ENCODE assay signal across 19 mouse cellular contexts in the genomic region with DNA sequence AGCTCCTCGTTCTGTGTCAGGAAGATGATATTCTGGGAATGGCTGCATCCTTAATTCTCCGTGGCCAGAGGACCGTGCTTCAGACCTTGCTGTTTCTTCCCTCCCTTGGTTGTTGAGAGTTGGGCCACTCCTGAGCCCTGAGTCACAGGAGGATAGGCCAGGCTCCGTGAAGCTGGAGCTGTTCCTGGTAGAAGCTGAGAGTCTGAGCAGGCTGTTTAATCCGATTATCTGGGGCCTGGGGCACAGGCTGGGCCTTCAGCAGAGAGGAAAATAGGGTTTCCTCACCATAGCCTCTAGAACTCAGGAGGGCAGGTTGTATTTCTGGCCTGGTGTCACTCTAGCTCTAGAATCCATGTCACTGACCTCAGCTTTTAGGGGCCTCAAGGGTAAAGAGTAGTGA. TPM values are rescaled to one million over a fixed set of nuclear protein-coding genes. Genes with fewer than 3 reads are reported as not detected.
A peak's percentile ranks its signal among the peaks of the same experiment; 100 is the strongest.
DNase-seq lines count a peak whose midpoint lies in the region; ATAC-seq and TF ChIP-seq lines count a peak whose summit lies in the region.
"Had no signal": no experiment of that assay in that cellular context is flagged by ENCODE, and none has a peak within 500 bp of the region (broad histone marks: within the 10 kb centered on the region; RNA-seq: fewer than 3 reads in every experiment).

No protein-coding gene starts in this region.

- no peak for TF ChIP-seq EP300 in stomach, postnatal 0 days (optimal IDR thresholded peaks at IDR 0.05)

- no peaks in the 10 kb centered on the region for H3K27me3 ChIP-seq in heart, embryonic 13.5 days (replicated peaks)
- no peaks in the 10 kb centered on the region for H3K27me3 ChIP-seq in midbrain, embryonic 11.5 days (ENCODE audit: control insufficient read depth, insufficient read depth, low read length)
- H3K27me3 ChIP-seq in midbrain, embryonic 10.5 days (ENCODE audit: low read depth, poor library complexity, severe bottlenecking): no peaks in the 10 kb centered on the region
- no peaks in the 10 kb centered on the region for H3K27me3 ChIP-seq in embryonic facial prominence, embryonic 14.5 days (replicated peaks; ENCODE audit: control insufficient read depth, insufficient read depth, low read length)
- H3K27me3 ChIP-seq in stomach, postnatal 0 days (ENCODE audit: control insufficient read depth, insufficient read depth, low read length): no peaks in the 10 kb centered on the region
- H3K27me3 ChIP-seq: forebrain, embryonic 12.5 days; liver, embryonic 13.5 days; megakaryocyte, embryonic 14.5 days had no signal

- H3K4me1 ChIP-seq in heart, embryonic 13.5 days: peaks cover 27% of the 10 kb centered on the region
- H3K4me1 ChIP-seq in midbrain, embryonic 11.5 days (ENCODE audit: control insufficient read depth, insufficient read depth, low read length): 0 out of 2 replicates have a peak, but pooled peaks cover 4% of the 10 kb centered on the region
- peaks cover 39% of the 10 kb centered on the region for H3K4me1 ChIP-seq in midbrain, embryonic 10.5 days
- no peaks in the 10 kb centered on the region for H3K4me1 ChIP-seq in embryonic facial prominence, embryonic 14.5 days (ENCODE audit: control insufficient read depth, insufficient read depth, low read length)
- H3K4me1 ChIP-seq in stomach, postnatal 0 days (replicated peaks; ENCODE audit: control insufficient read depth, insufficient read depth): no peaks in the 10 kb centered on the region

- ATAC-seq in heart, embryonic 13.5 days (ENCODE audit: extremely low read depth, insufficient number of reproducible peaks, low FRiP score, low TSS enrichment): no peak
- ATAC-seq in midbrain, embryonic 11.5 days (ENCODE audit: low FRiP score): no peak
- no peak; the same call in 1 of the 2 replicates for ATAC-seq in embryonic facial prominence, embryonic 14.5 days (ENCODE audit: low read depth)
- ATAC-seq in stomach, postnatal 0 days (ENCODE audit: low FRiP score, low TSS enrichment): no peak
- ATAC-seq: lung, postnatal 0 days had no signal

- no peak for DNase-seq in heart, adult 18-20 months
- no peak for DNase-seq in midbrain, embryonic 11.5 days (ENCODE audit: low spot score, missing footprints)
- no peak for DNase-seq in midbrain, embryonic 10.5 days (ENCODE audit: low spot score)
- no peak for DNase-seq in embryonic facial prominence, embryonic 14.5 days (ENCODE audit: low spot score)
- DNase-seq in stomach, postnatal 0 days (ENCODE audit: low spot score): no peak
- DNase-seq in adipocyte (ENCODE audit: low spot score): no peak
- DNase-seq: cerebellum, postnatal 14 days; kidney, postnatal 10 days; layer of hippocampus, adult 9-11 months; liver, embryonic 13.5 days had no signal

- no peak overlapping the region for H3K4me2 ChIP-seq in heart, embryonic 13.5 days
- no peak overlapping the region for H3K4me2 ChIP-seq in midbrain, embryonic 11.5 days
- H3K4me2 ChIP-seq in embryonic facial prominence, embryonic 14.5 days (ENCODE audit: low read depth, low read length): no peak overlapping the region
- H3K4me2 ChIP-seq in stomach, postnatal 0 days (replicated peaks; ENCODE audit: low read depth): no peak overlapping the region
- H3K4me2 ChIP-seq: forebrain, embryonic 12.5 days; liver, embryonic 13.5 days had no signal

- H3K9ac ChIP-seq in heart, embryonic 13.5 days: 0 out of 2 replicates have a peak overlapping the region, but pooled peaks have one; percentile 5
- no peak overlapping the region for H3K9ac ChIP-seq in midbrain, embryonic 11.5 days (ENCODE audit: low read length)
- H3K9ac ChIP-seq in embryonic facial prominence, embryonic 14.5 days (ENCODE audit: low read depth, low read length): peak overlapping the region; percentile 30; the same call in 1 of the 2 replicates
- H3K9ac ChIP-seq in stomach, postnatal 0 days (ENCODE audit: low read length): no peak overlapping the region
- H3K9ac ChIP-seq: forebrain, embryonic 12.5 days; liver, embryonic 13.5 days had no signal

- 61% methylated on average over 5 of the region's 5 CpGs for WGBS in heart, embryonic 13.5 days
- 60% methylated on average over 5 of the region's 5 CpGs for WGBS in midbrain, embryonic 11.5 days
- 69% methylated on average over 5 of the region's 5 CpGs for WGBS in midbrain, embryonic 10.5 days
- WGBS in embryonic facial prominence, embryonic 14.5 days: 60% methylated on average over 5 of the region's 5 CpGs
- WGBS in stomach, postnatal 0 days: 58% methylated on average over 5 of the region's 5 CpGs

- H3K36me3 ChIP-seq in heart, embryonic 13.5 days: peaks cover 89% of the 10 kb centered on the region
- H3K36me3 ChIP-seq in midbrain, embryonic 11.5 days (ENCODE audit: control insufficient read depth, insufficient read depth, low read length): peaks cover 43% of the 10 kb centered on the region
- H3K36me3 ChIP-seq in midbrain, embryonic 10.5 days: peaks cover 97% of the 10 kb centered on the region
- H3K36me3 ChIP-seq in embryonic facial prominence, embryonic 14.5 days (ENCODE audit: control insufficient read depth, insufficient read depth, low read length): peaks cover 80% of the 10 kb centered on the region
- H3K36me3 ChIP-seq in stomach, postnatal 0 days (ENCODE audit: control insufficient read depth, insufficient read depth, low read length): peaks cover 45% of the 10 kb centered on the region

- no peaks in the 10 kb centered on the region for H3K9me3 ChIP-seq in heart, embryonic 13.5 days
- no peaks in the 10 kb centered on the region for H3K9me3 ChIP-seq in midbrain, embryonic 11.5 days (ENCODE audit: control insufficient read depth, low read length)
- no peaks in the 10 kb centered on the region for H3K9me3 ChIP-seq in midbrain, embryonic 10.5 days (replicated peaks)
- H3K9me3 ChIP-seq in embryonic facial prominence, embryonic 14.5 days (ENCODE audit: control insufficient read depth, low read length): no peaks in the 10 kb centered on the region
- no peaks in the 10 kb centered on the region for H3K9me3 ChIP-seq in stomach, postnatal 0 days (ENCODE audit: control insufficient read depth, low read length)
- H3K9me3 ChIP-seq: forebrain, embryonic 12.5 days; liver, embryonic 13.5 days; megakaryocyte, embryonic 14.5 days had no signal

- no peak overlapping the region for H3K4me3 ChIP-seq in heart, embryonic 13.5 days
- H3K4me3 ChIP-seq in midbrain, embryonic 11.5 days (ENCODE audit: low read depth, low read length): no peak overlapping the region
- H3K4me3 ChIP-seq in midbrain, embryonic 10.5 days: no peak overlapping the region; the same call in 1 of the 2 replicates
- no peak overlapping the region for H3K4me3 ChIP-seq in embryonic facial prominence, embryonic 14.5 days (ENCODE audit: low read depth, low read length)
- H3K4me3 ChIP-seq in stomach, postnatal 0 days (ENCODE audit: low read depth, low read length): no peak overlapping the region
- H3K4me3 ChIP-seq: forebrain, embryonic 12.5 days; liver, embryonic 13.5 days; megakaryocyte, embryonic 14.5 days had no signal

- no peak for TF ChIP-seq CTCF in stomach, postnatal 0 days (IDR thresholded peaks at IDR 0.05; ENCODE audit: low read depth)

- H3K27ac ChIP-seq in heart, embryonic 13.5 days (replicated peaks): no peak overlapping the region
- H3K27ac ChIP-seq in midbrain, embryonic 11.5 days (ENCODE audit: low read depth, low read length): 0 out of 2 replicates have a peak overlapping the region, but pooled peaks have one; percentile 2
- H3K27ac ChIP-seq in midbrain, embryonic 10.5 days (replicated peaks): no peak overlapping the region
- no peak overlapping the region for H3K27ac ChIP-seq in embryonic facial prominence, embryonic 14.5 days (replicated peaks; ENCODE audit: low read depth, low read length)
- H3K27ac ChIP-seq in stomach, postnatal 0 days (replicated peaks): 0 out of 2 replicates have a peak overlapping the region, but pooled peaks have one; percentile 13
- H3K27ac ChIP-seq: forebrain, embryonic 12.5 days; liver, embryonic 13.5 days had no signal

RNA-seq across cellular contexts. Expression of a gene that starts 1.7 kb away (rescaled TPM):
- not detected in 2 replicates for polyA plus RNA-seq in heart, embryonic 13.5 days (2015; fragmentation: Nextera tagmentation; extraction: Ambion mirVana)
- total RNA-seq in heart, adult 18-20 months (2021): not detected
- 0.16 TPM in 1 of 2 replicates, not detected in the other for polyA plus RNA-seq in midbrain, embryonic 11.5 days (2014; fragmentation: Nextera tagmentation; extraction: Ambion mirVana)
- polyA plus RNA-seq in midbrain, embryonic 10.5 days (2016; fragmentation: Nextera tagmentation; extraction: Ambion mirVana): 0.16 TPM in 1 of 2 replicates, not detected in the other
- polyA plus RNA-seq in embryonic facial prominence, embryonic 14.5 days (2014; fragmentation: Nextera tagmentation; extraction: Ambion mirVana): 1.7 and 2.9 TPM in 2 replicates
- polyA plus RNA-seq in stomach, postnatal 0 days (2015; fragmentation: Nextera tagmentation; extraction: Ambion mirVana): 7.7 and 7.9 TPM in 2 replicates
- total RNA-seq: adrenal gland, postnatal 36 days; left cerebral cortex, postnatal 14 days; MEL had no signal
- polyA plus RNA-seq: embryonic facial prominence, embryonic 11.5 days; forebrain, embryonic 12.5 days; heart, postnatal 0 days; liver, embryonic 13.5 days had no signal

RNA-seq across cellular contexts. Expression of a gene that starts 9.0 kb away (rescaled TPM):
- polyA plus RNA-seq in heart, embryonic 13.5 days (2015; fragmentation: Nextera tagmentation; extraction: Ambion mirVana): 51.3 and 52.0 TPM in 2 replicates
- total RNA-seq in heart, adult 18-20 months (2021): 10 to 100 TPM; 12.3 to 15.6 TPM
- 31.2 and 34.5 TPM in 2 replicates for polyA plus RNA-seq in midbrain, embryonic 11.5 days (2014; fragmentation: Nextera tagmentation; extraction: Ambion mirVana)
- 85.1 and 86.2 TPM in 2 replicates for polyA plus RNA-seq in midbrain, embryonic 10.5 days (2016; fragmentation: Nextera tagmentation; extraction: Ambion mirVana)
- polyA plus RNA-seq in embryonic facial prominence, embryonic 14.5 days (2014; fragmentation: Nextera tagmentation; extraction: Ambion mirVana): 29.1 and 33.6 TPM in 2 replicates
- 69.1 and 72.6 TPM in 2 replicates for polyA plus RNA-seq in stomach, postnatal 0 days (2015; fragmentation: Nextera tagmentation; extraction: Ambion mirVana)

RNA-seq across cellular contexts. Expression of a gene that starts 12.6 kb away (rescaled TPM):
- polyA plus RNA-seq in heart, embryonic 13.5 days (2015; fragmentation: Nextera tagmentation; extraction: Ambion mirVana): 8.8 and 10.5 TPM in 2 replicates
- total RNA-seq in heart, adult 18-20 months (2021): 10 to 100 TPM in 1 of 2 experiments, 1 to 10 TPM in 1; 7.3 to 10.5 TPM
- polyA plus RNA-seq in midbrain, embryonic 11.5 days (2014; fragmentation: Nextera tagmentation; extraction: Ambion mirVana): 7.0 and 7.9 TPM in 2 replicates
- 7.0 and 7.4 TPM in 2 replicates for polyA plus RNA-seq in midbrain, embryonic 10.5 days (2016; fragmentation: Nextera tagmentation; extraction: Ambion mirVana)
- polyA plus RNA-seq in embryonic facial prominence, embryonic 14.5 days (2014; fragmentation: Nextera tagmentation; extraction: Ambion mirVana): 22.0 and 25.5 TPM in 2 replicates
- polyA plus RNA-seq in stomach, postnatal 0 days (2015; fragmentation: Nextera tagmentation; extraction: Ambion mirVana): 16.7 and 17.9 TPM in 2 replicates

RNA-seq across cellular contexts. Expression of a gene that starts 18.8 kb away (rescaled TPM):
- polyA plus RNA-seq in heart, embryonic 13.5 days (2015; fragmentation: Nextera tagmentation; extraction: Ambion mirVana): 372 and 373 TPM in 2 replicates
- total RNA-seq in heart, adult 18-20 months (2021): 100 to 1,000 TPM; 185 to 188 TPM
- 877 and 900 TPM in 2 replicates for polyA plus RNA-seq in midbrain, embryonic 11.5 days (2014; fragmentation: Nextera tagmentation; extraction: Ambion mirVana)
- 710 and 716 TPM in 2 replicates for polyA plus RNA-seq in midbrain, embryonic 10.5 days (2016; fragmentation: Nextera tagmentation; extraction: Ambion mirVana)
- polyA plus RNA-seq in embryonic facial prominence, embryonic 14.5 days (2014; fragmentation: Nextera tagmentation; extraction: Ambion mirVana): 525 and 575 TPM in 2 replicates
- 339 and 351 TPM in 2 replicates for polyA plus RNA-seq in stomach, postnatal 0 days (2015; fragmentation: Nextera tagmentation; extraction: Ambion mirVana)

RNA-seq across cellular contexts. Expression of a gene that starts 20.6 kb away (rescaled TPM):
- polyA plus RNA-seq in heart, embryonic 13.5 days (2015; fragmentation: Nextera tagmentation; extraction: Ambion mirVana): 22.1 and 25.6 TPM in 2 replicates
- 10 to 100 TPM; 91.3 to 97.2 TPM for total RNA-seq in heart, adult 18-20 months (2021)
- 25.6 and 29.0 TPM in 2 replicates for polyA plus RNA-seq in midbrain, embryonic 11.5 days (2014; fragmentation: Nextera tagmentation; extraction: Ambion mirVana)
- 36.2 and 39.1 TPM in 2 replicates for polyA plus RNA-seq in midbrain, embryonic 10.5 days (2016; fragmentation: Nextera tagmentation; extraction: Ambion mirVana)
- polyA plus RNA-seq in embryonic facial prominence, embryonic 14.5 days (2014; fragmentation: Nextera tagmentation; extraction: Ambion mirVana): 25.4 and 26.3 TPM in 2 replicates
- 10.8 and 11.6 TPM in 2 replicates for polyA plus RNA-seq in stomach, postnatal 0 days (2015; fragmentation: Nextera tagmentation; extraction: Ambion mirVana)

Comparison
In these comparisons a context has a peak if more than half of its experiments do, and no peak if none do; other contexts are left out.
1. H3K27ac ChIP-seq: peak in midbrain, embryonic 11.5 days (single experiment) and stomach, postnatal 0 days (single experiment); none in heart, embryonic 13.5 days (single experiment), midbrain, embryonic 10.5 days (single experiment) and embryonic facial prominence, embryonic 14.5 days (single experiment).
2. H3K9ac ChIP-seq: peak in heart, embryonic 13.5 days (single experiment) and embryonic facial prominence, embryonic 14.5 days (single experiment); none in midbrain, embryonic 11.5 days (single experiment) and stomach, postnatal 0 days (single experiment).